Mouse (Mus musculus) urinary bladder, postnatal 25 days (tissue): ENCODE results near the gene Psmc2.
A peak's percentile ranks its signal among the peaks of the same experiment; 100 is the strongest.

Experiments used
- DNase-seq: peaks from one replicate; pipeline ENCODE4 v3.0.0; 2022; ENCODE audit warnings: low spot score

The Psmc2 gene

DNA sequence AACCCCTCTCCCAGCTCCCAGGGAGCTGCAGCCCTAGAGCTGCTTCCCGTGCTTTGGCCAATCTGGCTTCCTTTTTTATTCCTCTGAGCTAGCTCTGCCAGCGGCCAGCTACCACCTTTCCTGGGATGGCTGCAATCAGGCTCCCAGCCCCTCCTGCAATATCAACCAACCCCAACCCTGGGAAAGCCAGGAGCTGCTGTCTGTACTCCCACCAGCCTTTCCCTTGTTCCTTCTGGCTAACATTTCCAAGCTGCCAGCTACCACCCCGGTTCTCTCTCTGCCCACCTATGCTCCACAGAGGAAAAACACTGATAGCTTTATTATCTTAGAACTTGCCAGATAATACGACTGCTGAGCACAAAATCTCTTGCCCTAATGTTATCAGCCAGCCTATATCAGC lies 19.8 kb downstream of the Psmc2 start:
- no peak for DNase-seq

GRCm38 (mm10) chr5:21810924-21811323 lies 25.8 kb downstream of the Psmc2 start:
- no peak for DNase-seq

DNA sequence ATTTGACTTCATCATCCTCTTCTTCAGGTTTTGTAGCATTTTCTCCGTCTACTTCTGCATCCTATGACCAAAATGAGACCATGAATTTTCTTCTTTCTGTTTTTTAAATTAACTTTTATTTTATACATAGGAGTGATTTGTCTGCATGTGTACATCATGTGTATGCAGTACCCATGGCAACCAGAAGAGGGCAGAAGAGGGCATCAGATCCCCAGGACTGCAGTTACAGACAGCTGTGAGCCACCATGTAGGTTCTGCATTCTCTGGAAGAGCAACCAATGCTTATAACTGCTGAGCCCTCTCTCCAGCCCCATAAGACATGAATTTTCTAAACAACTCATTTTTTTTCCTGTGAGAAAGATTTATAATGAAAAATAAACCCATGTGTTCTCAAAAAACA lies 28.9 kb downstream of the Psmc2 start:
- DNase-seq = peak; percentile 13

DNA sequence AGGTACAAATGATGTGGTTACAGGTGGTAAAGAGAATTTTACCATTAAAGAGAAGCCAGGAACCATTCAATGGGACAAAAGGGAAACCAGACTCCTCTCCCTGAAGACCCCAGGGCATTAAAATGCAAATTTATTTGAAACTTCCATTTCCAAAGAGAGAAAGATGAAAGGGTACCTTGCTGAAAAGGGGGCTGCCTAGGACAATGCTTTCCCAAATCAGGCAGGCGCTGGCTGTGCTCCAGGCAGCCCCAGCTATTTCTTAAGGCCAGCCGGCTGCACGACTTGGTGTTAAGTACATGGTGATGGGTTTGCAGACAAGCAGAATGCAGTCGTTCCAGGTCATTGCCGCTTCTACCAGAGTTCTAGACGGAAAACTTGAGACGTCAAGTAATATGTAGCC lies 41.3 kb downstream of the Psmc2 start:
- no peak for DNase-seq

DNA sequence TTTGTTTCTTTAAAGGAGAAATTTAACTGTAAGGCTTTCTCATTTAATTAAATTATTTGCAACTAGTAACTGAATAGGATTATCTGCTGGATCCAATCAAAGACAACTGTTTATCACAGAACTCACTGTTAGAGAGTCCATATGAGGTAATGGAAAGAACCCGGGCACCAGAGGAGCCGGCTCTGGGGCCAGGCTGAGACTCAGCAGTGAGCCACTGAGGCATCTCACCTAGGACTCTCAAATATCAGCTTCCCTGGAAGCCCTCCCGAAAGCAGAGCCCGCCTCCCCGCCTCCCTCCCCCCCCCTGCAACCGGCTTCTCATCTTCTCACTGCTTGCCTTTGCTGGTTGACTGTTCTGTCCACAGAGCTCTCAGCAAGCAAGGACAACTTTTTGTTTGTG lies 42.6 kb downstream of the Psmc2 start:
- no peak for DNase-seq

- no peak for DNase-seq
Measured at GRCm38 (mm10) chr5:21828855-21829254, 43.8 kb downstream of the Psmc2 start.

DNA sequence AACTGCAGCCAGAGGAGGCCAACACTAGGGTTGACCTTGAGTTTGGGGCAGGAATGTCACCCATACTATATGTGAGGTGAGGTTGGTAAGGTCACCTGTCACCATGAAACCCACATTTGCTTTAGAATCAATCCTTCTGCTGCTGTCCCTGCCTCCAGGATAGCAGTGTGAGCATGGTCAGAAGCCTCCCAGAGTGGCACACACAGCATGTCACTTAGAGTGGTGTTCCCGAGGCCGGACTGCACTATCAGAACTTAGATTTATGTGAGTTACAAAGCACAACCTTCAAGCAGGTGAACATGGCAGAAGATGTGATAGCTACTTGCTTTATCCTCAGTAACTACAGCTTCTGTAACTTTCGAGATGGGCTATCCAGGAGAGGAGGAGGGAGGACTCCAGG lies 46.7 kb downstream of the Psmc2 start:
- no peak for DNase-seq

- DNase-seq = no peak
Measured at GRCm38 (mm10) chr5:21844676-21845075, 59.6 kb downstream of the Psmc2 start.

- DNase-seq = no peak
Measured at GRCm38 (mm10) chr5:21846616-21847290, 61.7 kb downstream of the Psmc2 start.

GRCm38 (mm10) chr5:21847438-21847837 lies 62.4 kb downstream of the Psmc2 start:
- DNase-seq = no peak

- DNase-seq = no peak
Measured at GRCm38 (mm10) chr5:21851679-21852340, 66.7 kb downstream of the Psmc2 start.
